Mouse (Mus musculus) C2C12 (cell line): ENCODE data around the gene Prex1. TPM values are rescaled to one million over a fixed set of nuclear protein-coding genes. Genes with fewer than 3 reads are reported as not detected.

Experiments used
- H3K27me3 ChIP-seq: one replicate; pipeline ENCODE4 v1.6.1; 2011; ENCODE audit not compliant: control insufficient read depth, insufficient read depth, insufficient read length
- H3K36me3 ChIP-seq: one replicate; pipeline ENCODE4 v1.6.1; 2011; ENCODE audit not compliant: control insufficient read depth, insufficient read depth
- H3K4me3 ChIP-seq: one replicate; pipeline ENCODE4 v1.5.1; 2011; ENCODE audit warnings: mild to moderate bottlenecking, control low read depth; ENCODE audit not compliant: poor library complexity, insufficient read depth, severe bottlenecking
- H3K79me2 ChIP-seq: one replicate; pipeline ENCODE4 v1.6.1; 2011; ENCODE audit not compliant: control insufficient read depth, insufficient read depth
- H3K79me3 ChIP-seq: one replicate; pipeline ENCODE4 v1.6.1; 2011; ENCODE audit warnings: low read depth, control low read depth
- H3ac ChIP-seq: one replicate; pipeline ENCODE3; 2011; ENCODE audit warnings: low read depth; ENCODE audit not compliant: control insufficient read depth, insufficient read length
- CEBPB ChIP-seq: IDR thresholded peaks from one replicate; pipeline ENCODE4 v1.6.1; 2011; ENCODE audit warnings: low read depth, mild to moderate bottlenecking, control low read depth, moderate library complexity
- CTCF ChIP-seq: IDR thresholded peaks from one replicate; pipeline ENCODE4 v1.5.1; 2011; ENCODE audit not compliant: control insufficient read depth, insufficient read depth, insufficient read length
- FOSL1 ChIP-seq: IDR thresholded peaks from one replicate; pipeline ENCODE4 v1.8.0; 2011; ENCODE audit warnings: mild to moderate bottlenecking, low read length; ENCODE audit not compliant: poor library complexity, insufficient read depth, severe bottlenecking
- MAX ChIP-seq: IDR thresholded peaks from one replicate; pipeline ENCODE4 v1.6.1; 2011; ENCODE audit warnings: mild to moderate bottlenecking, control low read depth
- MYOD1 ChIP-seq: IDR thresholded peaks from one replicate; pipeline ENCODE4 v1.6.1; 2011; ENCODE audit warnings: low read depth; ENCODE audit not compliant: control insufficient read depth, insufficient read length
- MYOG ChIP-seq: IDR thresholded peaks from one replicate; pipeline ENCODE4 v1.6.1; 2011; ENCODE audit not compliant: control insufficient read depth, insufficient read length; ENCODE audit errors: extremely low read depth
- USF1 ChIP-seq: IDR thresholded peaks from one replicate; pipeline ENCODE4 v1.6.1; 2011; ENCODE audit warnings: low read depth, mild to moderate bottlenecking, control low read depth, moderate library complexity
- polyA plus RNA-seq: library from polyadenylated mRNA; unstranded; fragments of >200 nt; fragmentation: generic; extraction: Trizol; gene quantifications from one replicate; pipeline ENCODE4 v1.2.1, GENCODE M21; 2012; ENCODE audit warnings: missing spikeins

Gene Prex1
- polyA plus RNA-seq, 1 experiment, result 0.16 TPM

DNA sequence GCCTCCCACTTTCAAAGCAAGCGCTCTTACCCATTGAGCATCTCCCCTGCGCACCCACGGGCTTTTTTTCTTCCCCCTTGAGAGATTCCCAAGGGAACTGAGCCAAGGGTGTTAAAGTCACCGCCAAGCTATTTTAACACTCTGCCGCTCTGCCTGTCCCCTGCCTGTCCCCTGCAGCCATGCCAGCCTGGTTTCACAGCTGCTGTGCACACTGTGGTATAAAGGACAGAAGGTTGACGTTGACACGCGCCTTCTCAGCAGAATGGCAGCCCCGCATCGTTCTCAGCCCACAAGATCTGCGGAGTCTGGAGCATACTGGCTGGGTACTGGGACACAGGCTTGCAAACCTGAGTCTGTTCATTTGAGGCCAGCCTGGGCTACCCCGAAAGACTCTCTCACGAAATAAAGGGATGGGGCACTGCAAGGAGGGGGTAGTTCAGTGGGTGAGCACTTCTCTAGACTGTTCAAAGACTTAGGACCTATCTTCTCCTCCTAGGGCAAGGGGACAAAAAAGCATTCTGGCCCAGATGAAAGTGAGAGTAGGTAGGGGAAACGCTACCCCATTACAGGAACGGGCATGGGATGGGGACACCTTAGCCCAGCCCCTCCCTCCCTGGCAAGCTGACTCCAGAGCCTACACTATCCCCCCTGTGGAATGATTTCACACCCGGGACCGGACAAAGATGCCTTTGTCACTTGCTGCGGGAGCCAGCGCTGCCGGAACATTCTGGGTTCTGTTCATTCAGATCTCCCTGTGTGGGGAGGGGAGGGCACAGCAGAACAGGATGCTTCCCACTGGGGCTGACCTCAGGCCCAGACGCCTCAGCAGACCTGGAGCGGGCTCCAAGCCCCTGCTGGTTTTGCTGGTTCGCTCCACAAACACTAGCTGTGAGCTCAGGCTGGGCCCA lies 21.8 kb downstream of the Prex1 start:
- H3K27me3 ChIP-seq, result peaks cover 65% of the 10 kb centered on the region
- TF ChIP-seq MAX, result no peak
- no peak for TF ChIP-seq CTCF
- TF ChIP-seq CEBPB, result no peak
- TF ChIP-seq USF1, result no peak
- no peak for TF ChIP-seq MYOG
- no peak for TF ChIP-seq MYOD1

DNA sequence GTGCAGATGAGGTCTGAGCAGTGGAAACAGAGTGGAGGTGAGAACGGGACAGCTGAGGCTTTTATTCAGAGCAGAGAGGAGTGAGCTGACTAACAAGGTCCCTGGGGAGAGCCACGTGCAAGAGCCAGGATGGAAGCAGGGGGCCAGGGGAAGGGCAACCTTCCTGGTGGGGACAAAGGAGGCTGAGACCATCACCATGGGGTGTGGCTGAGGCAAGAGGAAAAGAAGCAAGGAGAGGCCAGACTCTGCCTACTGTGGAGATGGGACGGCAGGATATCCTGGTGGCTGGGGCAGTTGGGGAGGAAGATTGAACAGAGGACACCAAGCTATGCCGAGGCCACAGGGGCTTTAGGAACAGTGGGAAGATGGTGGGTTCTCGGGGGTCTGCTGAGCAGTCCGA lies 26.7 kb downstream of the Prex1 start:
- H3K36me3 ChIP-seq, result no peaks in the 10 kb centered on the region
- H3K79me3 ChIP-seq, result no peaks in the 10 kb centered on the region
- no peaks in the 10 kb centered on the region for H3K79me2 ChIP-seq
- no peak overlapping the region for H3K4me3 ChIP-seq
- no peak for TF ChIP-seq MYOG
- TF ChIP-seq USF1, result no peak
- no peak for TF ChIP-seq MYOD1
- TF ChIP-seq MAX, result no peak
- TF ChIP-seq CTCF, result no peak
- TF ChIP-seq CEBPB, result no peak
- TF ChIP-seq FOSL1, result no peak
- H3K27me3 ChIP-seq, result peaks cover 74% of the 10 kb centered on the region
- H3ac ChIP-seq, result no peak overlapping the region

More for the DNA sequence above, 21.8 kb downstream of the Prex1 start:
- Histone ChIP-seq H3K79me2 (no peaks in the 10 kb centered on the region), H3K79me3 (no peaks in the 10 kb centered on the region), H3ac (no peak overlapping the region), H3K4me3 (no peak overlapping the region), H3K36me3 (no peaks in the 10 kb centered on the region)

DNA sequence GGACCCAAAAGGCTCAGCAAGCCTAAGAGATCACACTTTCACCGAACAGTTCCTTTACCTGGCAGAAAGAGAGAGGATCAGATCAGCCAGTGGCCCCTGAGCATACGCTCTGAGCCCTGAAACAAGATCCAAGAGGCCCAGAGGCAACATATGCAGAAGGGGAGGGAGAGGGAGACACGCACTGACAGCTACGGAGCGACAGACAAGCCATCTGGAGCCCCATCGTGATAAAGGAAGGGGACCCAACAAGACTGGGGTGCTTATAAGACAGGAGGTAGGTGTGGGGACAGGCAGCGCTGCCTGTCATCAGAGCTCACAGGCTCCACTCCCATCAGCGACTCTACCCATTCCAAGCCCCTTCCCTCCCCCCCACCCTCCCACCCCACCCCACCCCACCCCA lies 27.8 kb downstream of the Prex1 start:
- Histone ChIP-seq H3K4me3 (no peak overlapping the region), H3K27me3 (peaks cover 71% of the 10 kb centered on the region), H3K79me2 (no peaks in the 10 kb centered on the region), H3K36me3 (no peaks in the 10 kb centered on the region), H3K79me3 (no peaks in the 10 kb centered on the region), H3ac (no peak overlapping the region)
- no peak for TF ChIP-seq CTCF
- TF ChIP-seq MAX, result no peak
- no peak for TF ChIP-seq CEBPB
- no peak for TF ChIP-seq USF1
- TF ChIP-seq FOSL1, result no peak
- TF ChIP-seq MYOD1, result no peak
- no peak for TF ChIP-seq MYOG

DNA sequence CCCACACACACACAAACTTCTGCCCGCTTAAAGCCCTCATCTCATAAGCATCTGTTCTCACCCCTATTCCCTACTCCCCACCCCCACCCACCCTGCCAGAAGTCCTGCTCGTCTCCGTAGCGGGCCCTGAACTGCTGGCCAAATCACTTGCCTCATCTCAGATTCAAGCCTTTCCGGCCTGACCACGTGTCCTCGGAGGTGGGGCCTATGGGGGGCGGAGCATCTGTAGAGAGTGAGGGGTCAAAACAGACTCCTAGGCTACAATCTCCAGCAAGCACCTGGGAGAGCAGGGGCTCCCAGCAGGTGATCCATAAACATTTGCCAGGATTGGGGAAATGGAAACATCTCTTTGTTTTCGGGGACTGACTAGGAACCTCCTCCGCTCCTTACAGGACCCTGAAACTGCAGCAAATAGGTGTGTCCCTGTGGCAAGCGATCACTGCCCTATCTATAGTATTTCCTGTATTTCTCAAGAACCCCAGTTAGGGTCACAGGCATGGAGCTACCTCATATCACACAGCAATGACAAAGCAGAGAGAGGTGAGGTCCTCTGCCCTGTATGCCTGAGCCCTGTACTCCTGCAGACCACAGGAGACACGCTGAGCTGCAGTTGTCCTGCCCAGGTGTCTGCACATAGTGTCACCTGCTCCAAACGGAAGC lies 29.6 kb downstream of the Prex1 start:
- H3K27me3 ChIP-seq, result peaks cover 72% of the 10 kb centered on the region
- no peak overlapping the region for H3K4me3 ChIP-seq

DNA sequence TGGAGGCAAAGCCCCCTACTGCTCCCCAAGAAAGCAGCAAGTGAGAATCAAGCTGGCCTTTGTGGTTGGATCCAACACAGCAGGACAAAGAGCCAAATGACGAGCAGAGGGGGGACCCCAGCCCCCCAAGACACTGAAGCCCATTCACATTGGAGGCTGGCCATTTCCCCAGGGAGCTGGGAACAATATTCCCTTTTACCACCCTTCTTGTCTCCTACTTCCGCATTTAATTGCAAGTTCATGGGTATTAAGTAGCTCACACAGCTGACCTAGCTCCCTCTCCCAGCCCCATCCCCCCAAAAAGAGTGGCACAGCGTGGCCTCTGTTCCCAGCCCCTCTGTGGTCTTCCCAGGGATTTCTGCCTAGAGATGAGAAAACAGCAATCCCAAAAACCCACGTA lies 30.8 kb downstream of the Prex1 start:
- Histone ChIP-seq H3K4me3 (no peak overlapping the region), H3ac (no peak overlapping the region), H3K36me3 (no peaks in the 10 kb centered on the region), H3K79me2 (no peaks in the 10 kb centered on the region), H3K27me3 (peaks cover 61% of the 10 kb centered on the region), H3K79me3 (no peaks in the 10 kb centered on the region)
- no peak for TF ChIP-seq USF1
- TF ChIP-seq MAX, result no peak
- no peak for TF ChIP-seq CTCF

More for the DNA sequence above, 29.6 kb downstream of the Prex1 start:
- H3K36me3 ChIP-seq, result no peaks in the 10 kb centered on the region
- H3K79me2 ChIP-seq, result no peaks in the 10 kb centered on the region
- H3ac ChIP-seq, result no peak overlapping the region
- TF ChIP-seq USF1 (peak; percentile 8), MYOG (no peak)
- no peaks in the 10 kb centered on the region for H3K79me3 ChIP-seq
